Mouse (Mus musculus) lung, postnatal 0 days (tissue): Measurements from ENCODE around the gene Trpv1.

Source experiments
- CTCF ChIP-seq: IDR thresholded peaks from 2 replicates; pipeline ENCODE4 v1.5.1; 2016; ENCODE audit warnings: antibody characterized with exemption, mild to moderate bottlenecking
- EP300 ChIP-seq: IDR thresholded peaks from 2 replicates; pipeline ENCODE4 v1.6.1; 2016; ENCODE audit warnings: antibody characterized with exemption, mild to moderate bottlenecking, control low read depth

DNA sequence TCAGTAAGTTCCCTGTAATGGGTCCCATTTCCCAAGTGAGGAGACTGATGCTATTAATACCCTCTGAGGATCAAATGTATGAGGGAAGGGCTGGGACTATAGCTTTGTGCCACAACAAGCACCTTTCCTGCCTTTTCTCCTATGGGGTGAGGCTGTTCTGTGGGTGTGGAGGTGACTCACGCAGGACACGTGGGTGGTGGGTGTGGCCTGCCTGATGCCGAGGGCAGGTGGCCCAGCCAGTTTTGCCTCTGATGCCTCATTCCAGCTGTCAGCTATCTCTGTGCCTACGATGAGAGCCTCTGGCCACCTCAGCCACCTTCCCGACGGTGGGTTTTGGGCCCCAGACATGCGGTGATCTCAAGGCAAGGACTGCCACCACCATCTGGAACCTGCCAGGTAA is 33.2 kb downstream of the Trpv1 start, which contains the start of gene Trpv3:
- no peak for TF ChIP-seq CTCF
- TF ChIP-seq EP300: no peak
